In the genomic region with DNA sequence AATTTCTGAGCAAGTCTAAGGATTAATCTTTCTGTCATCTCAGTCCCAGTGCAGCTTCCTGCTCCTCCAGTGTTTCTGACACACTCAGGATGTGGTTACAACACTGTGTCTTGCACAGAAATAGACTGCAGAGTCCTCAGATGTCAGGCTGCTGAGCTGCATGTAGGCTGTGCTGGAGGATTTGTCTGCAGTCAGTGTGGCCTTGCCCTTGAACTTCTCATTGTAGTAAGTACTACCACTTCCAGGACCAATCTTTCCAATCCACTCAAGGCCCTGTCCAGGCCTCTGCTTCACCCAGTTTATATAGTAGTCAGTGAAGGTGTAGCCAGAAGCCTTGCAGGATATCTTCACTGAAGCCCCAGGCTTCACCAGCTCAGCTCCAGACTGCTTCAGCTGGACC, we compare ENCODE assay signal across 6 mouse cellular contexts.
DNase-seq lines count a peak whose midpoint lies in the region; TF ChIP-seq lines count a peak whose summit lies in the region.
"Not testable (repeated sequence)": the region's sequence is repeated elsewhere in the genome, so short reads cannot be mapped to it uniquely, and the experiment has no call there.

No protein-coding gene starts in this region.

- peak; percentile 8 to 11 for DNase-seq in CD8-positive naive resting alpha-beta T cell, adult 2 months (ENCODE audit: low read depth in 2 of 2, low spot score in 2 of 2)
- peak; percentile 14 for DNase-seq in adrenal gland, adult 8-10 months
- DNase-seq in thymus, adult 18-20 months = peak; percentile 20 to 65
- peak; percentile 49 for DNase-seq in thymus, postnatal 14 days

- H3K36me3 ChIP-seq in macrophage (ENCODE audit: inconsistent target) = not testable (repeated sequence)

- TF ChIP-seq CTCF in bone marrow, adult 2 months (IDR thresholded peaks at IDR 0.05; ENCODE audit: control insufficient read depth, insufficient read depth, low read length) = not testable (repeated sequence)

- not testable (repeated sequence) for H3K4me3 ChIP-seq in bone marrow, adult 2 months (replicated peaks; ENCODE audit: control insufficient read depth, low read depth, low read length); macrophage (ENCODE audit: inconsistent target)

- peak overlapping the region; percentile 55; the same call in 1 of the 2 replicates for H3K27ac ChIP-seq in bone marrow, adult 2 months (ENCODE audit: control insufficient read depth, insufficient read depth, low read depth, low read length, poor library complexity)
- peak overlapping the region; percentile 39 for H3K27ac ChIP-seq in macrophage

- TF ChIP-seq POLR2A in bone marrow, adult 2 months (IDR thresholded peaks at IDR 0.05; ENCODE audit: borderline replicate concordance, control insufficient read depth, low read depth, low read length) = not testable (repeated sequence)

- H3K79me2 ChIP-seq in macrophage (ENCODE audit: inconsistent target) = not testable (repeated sequence)

- H3K4me1 ChIP-seq in bone marrow, adult 2 months (ENCODE audit: control insufficient read depth, insufficient read depth, low read length) = not testable (repeated sequence)
